Mouse (Mus musculus) ovary, postnatal 36 days (tissue): ENCODE data around the gene Dhdds.

Experiments
- DNase-seq: peaks from one replicate; pipeline ENCODE4 v3.0.0; 2022; ENCODE audit warnings: low spot score, mixed read lengths

Gene Dhdds

GRCm38 (mm10) chr4:133956358-133956757 is 44.4 kb downstream of the Dhdds start:
- no peak for DNase-seq

GRCm38 (mm10) chr4:133946736-133947135 is 54.0 kb downstream of the Dhdds start:
- no peak for DNase-seq

DNA sequence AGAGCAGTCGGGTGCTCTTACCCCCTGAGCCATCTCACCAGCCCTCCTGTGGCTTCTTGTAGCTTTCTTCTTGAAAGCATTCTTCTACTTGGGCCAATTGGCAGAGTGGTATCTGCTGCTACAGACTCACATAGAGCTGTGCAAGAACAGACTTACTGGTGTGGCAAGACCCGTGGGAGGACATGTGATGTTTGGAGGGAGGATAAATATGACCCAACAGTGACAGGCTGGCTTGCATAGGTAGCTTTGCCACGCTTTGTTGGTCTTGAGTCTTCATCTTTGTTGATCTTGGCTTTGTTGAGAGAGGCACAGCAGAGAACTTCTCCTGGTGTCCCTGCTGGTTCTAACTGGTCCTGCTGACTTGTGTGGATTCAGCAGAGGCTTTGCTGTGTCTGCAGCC is 56.9 kb downstream of the Dhdds start:
- no peak for DNase-seq

DNA sequence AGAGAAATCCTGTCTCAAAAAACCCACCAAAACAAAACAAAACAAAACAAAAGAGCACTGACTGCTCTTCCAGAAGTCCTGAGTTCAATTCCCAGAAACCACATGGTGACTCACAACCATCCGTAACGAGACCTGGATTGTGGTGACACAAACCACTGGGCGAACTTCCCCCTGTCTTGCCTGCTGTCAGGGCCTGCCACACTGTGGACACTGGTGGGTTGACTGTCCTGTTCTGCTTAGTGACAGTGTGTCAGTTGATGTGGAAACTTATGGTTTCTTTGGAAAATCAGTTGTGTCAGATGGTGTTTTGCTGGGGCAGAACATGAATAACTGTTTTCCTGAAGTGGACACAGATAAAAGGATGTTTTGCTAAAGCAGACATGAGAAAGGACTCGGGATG is 58.0 kb downstream of the Dhdds start:
- DNase-seq: no peak

DNA sequence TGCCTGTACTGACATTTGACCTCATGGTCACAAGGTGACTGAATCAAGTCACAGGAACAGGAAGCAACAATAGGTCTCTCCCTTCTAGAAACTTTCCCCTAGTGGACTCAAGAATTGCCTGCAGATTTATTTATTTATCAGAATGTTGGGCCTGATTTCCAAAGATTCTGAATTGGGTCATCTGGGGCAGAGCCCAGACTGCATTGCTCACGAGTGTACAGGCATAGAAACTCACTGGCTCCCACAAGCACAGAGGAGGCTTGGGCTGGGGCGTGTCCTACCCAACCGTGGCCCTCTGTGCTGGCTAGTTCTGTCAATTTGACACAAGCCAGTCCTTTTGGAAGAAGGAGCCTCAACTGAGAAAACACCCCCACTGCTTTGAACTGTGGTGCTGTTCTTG is 59.1 kb downstream of the Dhdds start:
- no peak for DNase-seq

DNA sequence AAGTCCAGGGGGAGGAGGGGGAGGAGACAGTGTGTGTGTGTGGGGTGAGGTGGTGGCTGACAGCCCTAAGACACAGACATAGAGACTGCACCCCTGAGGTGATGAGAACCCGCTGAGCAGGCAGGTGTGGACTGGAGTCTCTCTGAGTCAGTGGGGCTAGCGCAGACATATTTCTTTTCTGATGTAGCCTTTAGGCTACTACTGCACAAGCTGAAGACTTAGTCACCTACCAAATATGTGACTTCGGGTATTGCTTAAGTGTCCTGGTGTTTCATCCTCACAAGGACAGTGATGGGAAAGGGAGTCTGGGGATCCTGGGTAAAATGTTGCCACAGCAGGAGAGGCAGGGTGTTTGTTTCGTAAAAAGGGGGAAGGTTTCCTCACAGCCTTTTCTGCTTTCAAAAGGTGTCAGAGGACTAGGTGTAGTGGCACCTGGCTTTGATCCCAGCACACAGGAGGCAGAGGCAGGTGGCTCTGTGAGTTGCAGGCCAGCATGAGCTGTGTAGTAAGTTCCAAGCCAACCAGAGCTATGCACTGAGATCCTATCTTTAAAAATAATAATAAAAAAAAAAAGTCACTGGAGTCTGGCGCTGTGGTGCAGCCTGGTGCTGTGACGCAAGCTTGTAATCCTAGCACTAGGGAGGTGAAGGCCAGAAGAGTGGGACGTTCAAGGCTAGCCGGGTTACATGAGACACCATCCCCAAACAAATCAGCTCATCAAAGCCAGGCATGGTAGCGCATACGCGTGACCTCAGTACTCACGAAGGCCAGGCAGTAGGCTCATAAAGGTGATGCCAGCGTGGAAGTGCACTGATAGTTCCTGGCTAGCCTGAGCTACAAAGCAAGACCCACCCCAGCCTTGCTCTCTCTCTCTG is 60.1 kb downstream of the Dhdds start:
- no peak for DNase-seq

DNA sequence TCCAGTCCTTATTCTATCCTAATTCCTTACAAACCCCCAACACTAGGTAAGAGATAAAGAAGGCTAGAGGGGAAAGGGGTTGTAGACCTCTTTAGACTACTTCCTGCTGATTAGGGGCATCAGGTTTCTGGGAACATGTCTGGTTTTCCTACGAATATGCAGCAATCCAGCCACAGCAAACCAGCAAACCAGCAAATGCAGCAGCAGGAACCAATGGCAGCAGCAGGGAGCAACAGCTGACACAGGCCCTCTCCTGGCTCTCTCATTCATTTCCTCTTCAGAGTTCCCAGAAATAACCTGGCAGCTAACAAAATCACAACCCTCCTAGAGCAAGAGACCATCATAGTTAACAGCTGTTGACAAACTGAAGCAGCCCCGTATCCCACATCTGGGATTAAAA is 62.6 kb downstream of the Dhdds start:
- no peak for DNase-seq

- no peak for DNase-seq
These were observed 68.9 kb downstream of the Dhdds start for GRCm38 (mm10) chr4:133931785-133932184.

GRCm38 (mm10) chr4:133931349-133931748 is 69.4 kb downstream of the Dhdds start:
- DNase-seq: no peak

DNA sequence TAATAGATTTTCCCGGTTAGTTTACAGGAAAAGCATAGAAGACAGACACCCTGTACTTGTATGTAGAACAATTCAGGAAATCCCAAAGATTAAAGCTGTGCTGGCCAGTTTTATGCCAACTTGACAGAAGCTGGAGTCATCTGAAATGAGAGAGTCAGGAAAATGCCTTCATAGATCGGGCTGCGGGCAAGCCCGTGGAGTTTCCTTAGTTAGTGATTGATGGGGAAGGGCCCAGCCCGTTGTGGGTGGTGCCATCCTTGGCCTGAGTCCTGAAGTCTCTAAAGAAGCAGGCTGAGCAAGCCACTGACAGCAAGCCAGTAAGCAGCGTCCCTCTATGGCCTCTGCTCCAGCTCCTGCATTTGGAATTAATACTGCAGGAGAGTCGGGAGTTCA is 71.4 kb downstream of the Dhdds start:
- DNase-seq: no peak

DNA sequence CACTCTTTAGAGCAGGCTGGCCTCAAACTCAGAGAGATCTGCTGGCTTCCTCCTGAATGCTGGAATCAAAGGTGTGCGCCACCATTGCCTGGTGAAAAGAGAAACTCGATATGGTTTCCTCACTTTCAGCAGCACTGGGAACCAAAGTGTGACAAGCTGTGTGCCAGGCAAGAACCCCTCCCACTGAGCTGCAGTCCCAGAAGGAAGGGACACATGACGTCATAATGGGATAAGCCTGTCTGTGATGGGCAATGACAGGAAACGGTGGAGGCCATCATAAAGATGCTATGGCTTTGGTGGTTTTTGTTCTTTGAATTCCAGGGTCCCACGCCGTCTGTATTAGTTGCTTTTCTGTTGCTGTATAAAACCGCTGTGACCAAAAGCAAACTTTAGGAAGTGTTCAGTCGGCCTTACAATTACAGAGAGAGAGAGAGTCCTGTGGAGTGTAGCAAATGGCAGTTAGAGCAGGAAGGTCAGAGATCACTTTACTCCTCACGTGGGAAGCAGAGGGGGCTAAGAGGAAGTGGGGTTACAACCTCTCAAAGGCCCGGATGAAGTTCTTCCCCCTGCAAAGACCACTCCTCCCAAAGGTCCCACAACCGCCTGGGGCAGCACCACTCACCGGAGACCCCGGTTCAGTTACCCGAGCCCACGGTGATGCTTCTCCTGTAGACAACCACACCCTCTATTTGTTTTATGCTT is 72.0 kb downstream of the Dhdds start:
- DNase-seq: no peak

- no peak for DNase-seq
These were observed 75.5 kb downstream of the Dhdds start for GRCm38 (mm10) chr4:133925204-133925603.

DNA sequence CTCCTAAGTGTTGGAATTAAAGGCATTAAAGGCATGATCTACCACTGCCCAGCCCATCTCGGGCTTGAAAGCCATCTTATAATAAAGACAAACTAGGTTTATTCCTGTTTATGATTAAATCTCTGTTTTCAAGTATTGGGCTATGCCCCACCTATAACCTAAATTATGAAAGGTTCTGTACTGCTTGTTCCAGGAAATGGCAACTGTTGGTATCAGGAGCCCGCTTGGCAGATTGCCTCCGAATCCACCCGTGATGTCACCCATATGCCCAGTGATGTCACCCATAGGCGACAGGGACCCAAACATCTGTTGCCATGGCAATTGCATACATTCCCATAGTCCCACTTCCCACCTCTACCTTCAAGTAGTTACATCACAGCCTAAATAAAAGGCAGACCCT is 77.0 kb downstream of the Dhdds start:
- DNase-seq: no peak
